Mouse (Mus musculus) embryonic fibroblast, embryonic 13.5 days (primary cell): Measurements from ENCODE around the gene Flvcr2. TPM values are rescaled to one million over a fixed set of nuclear protein-coding genes. Genes with fewer than 3 reads are reported as not detected.

Experiments
- H3K27ac ChIP-seq: 2 replicates; pipeline ENCODE4 v1.5.1; 2012; ENCODE audit warnings: low read length, control low read depth, inconsistent platforms; ENCODE audit not compliant: insufficient read depth
- H3K4me1 ChIP-seq: 2 replicates; pipeline ENCODE4 v1.6.1; 2011; ENCODE audit warnings: low read length; ENCODE audit not compliant: control insufficient read depth, insufficient read depth
- H3K4me3 ChIP-seq: 2 replicates; pipeline ENCODE4 v1.5.1; 2011; ENCODE audit warnings: mild to moderate bottlenecking, control low read depth, low read length; ENCODE audit not compliant: insufficient read depth
- CTCF ChIP-seq: IDR thresholded peaks from 2 replicates; pipeline ENCODE4 v1.5.1; 2011; ENCODE audit warnings: mild to moderate bottlenecking, control low read depth, low read length, moderate library complexity, borderline replicate concordance; ENCODE audit not compliant: insufficient read depth
- POLR2A ChIP-seq: IDR thresholded peaks from 2 replicates; pipeline ENCODE4 v1.6.1; 2011; ENCODE audit warnings: low read depth, mild to moderate bottlenecking, control low read depth, low read length, moderate library complexity
- polyA plus RNA-seq: library from polyadenylated mRNA; stranded (reverse); fragments of >200 nt; gene quantifications from 2 replicates; pipeline ENCODE4 v1.2.4, GENCODE M21; 2011; ENCODE audit warnings: low read depth; ENCODE audit not compliant: missing spikeins, insufficient read length

Flvcr2 gene
- polyA plus RNA-seq, 1 experiment = 2.1 TPM

- no peak overlapping the region for H3K4me3 ChIP-seq
- TF ChIP-seq CTCF = peak; percentile 93; the same call in 1 of the 2 replicates
- no peak for TF ChIP-seq POLR2A
- peaks cover 8% of the 10 kb centered on the region for H3K4me1 ChIP-seq
- H3K27ac ChIP-seq = 0 out of 2 replicates have a peak overlapping the region, but pooled peaks have one; percentile 1
Observed at GRCm38 (mm10) chr12:85848164-85848958, 102.0 kb downstream of the Flvcr2 start.

- TF ChIP-seq CTCF (no peak), POLR2A (no peak)
- no peak overlapping the region for H3K27ac ChIP-seq
Observed at GRCm38 (mm10) chr12:85850661-85851060, 104.3 kb downstream of the Flvcr2 start.

GRCm38 (mm10) chr12:85853836-85854235 lies 107.5 kb downstream of the Flvcr2 start:
- no peak overlapping the region for H3K4me3 ChIP-seq
- peaks cover 4% of the 10 kb centered on the region for H3K4me1 ChIP-seq
- TF ChIP-seq CTCF = no peak
- TF ChIP-seq POLR2A = no peak
- no peak overlapping the region for H3K27ac ChIP-seq

More at GRCm38 (mm10) chr12:85850661-85851060, 104.3 kb downstream of the Flvcr2 start:
- no peak overlapping the region for H3K4me3 ChIP-seq
- peaks cover 12% of the 10 kb centered on the region for H3K4me1 ChIP-seq

- H3K4me3 ChIP-seq = no peak overlapping the region
- H3K4me1 ChIP-seq = peaks cover 6% of the 10 kb centered on the region
- H3K27ac ChIP-seq = no peak overlapping the region
- no peak for TF ChIP-seq CTCF
- TF ChIP-seq POLR2A = no peak
Observed at GRCm38 (mm10) chr12:85854271-85854670, 107.9 kb downstream of the Flvcr2 start.

- Histone ChIP-seq H3K4me3 (no peak overlapping the region), H3K4me1 (peaks cover 8% of the 10 kb centered on the region), H3K27ac (no peak overlapping the region)
- TF ChIP-seq POLR2A = no peak
- no peak for TF ChIP-seq CTCF
Observed at GRCm38 (mm10) chr12:85857300-85857699, 111.0 kb downstream of the Flvcr2 start.

GRCm38 (mm10) chr12:85859111-85859510 lies 112.8 kb downstream of the Flvcr2 start:
- Histone ChIP-seq H3K27ac (peak overlapping the region; percentile 67), H3K4me3 (no peak overlapping the region), H3K4me1 (peaks cover 13% of the 10 kb centered on the region)
- no peak for TF ChIP-seq CTCF
- no peak for TF ChIP-seq POLR2A

- Histone ChIP-seq H3K4me1 (peaks cover 9% of the 10 kb centered on the region), H3K4me3 (no peak overlapping the region), H3K27ac (peak overlapping the region; percentile 67)
- TF ChIP-seq POLR2A = no peak
- no peak for TF ChIP-seq CTCF
Observed at GRCm38 (mm10) chr12:85859511-85860189, 113.3 kb downstream of the Flvcr2 start.

GRCm38 (mm10) chr12:85862514-85862913 lies 116.2 kb downstream of the Flvcr2 start:
- Histone ChIP-seq H3K4me3 (no peak overlapping the region), H3K27ac (peak overlapping the region; percentile 4; the same call in 1 of the 2 replicates), H3K4me1 (peaks cover 9% of the 10 kb centered on the region)
- TF ChIP-seq CTCF (no peak), POLR2A (no peak)

Other genes starting within 250 kb of the Flvcr2 start
- gene Jdp2, start 147.5 kb upstream of the Flvcr2 start, polyA plus RNA-seq = 63.9 and 73.7 TPM in 2 replicates
- 2.1 and 2.2 TPM in 2 replicates for gene Batf, start 59.9 kb upstream of the Flvcr2 start, polyA plus RNA-seq
- 106 and 150 TPM in 2 replicates for gene Erg28, start 78.0 kb downstream of the Flvcr2 start, polyA plus RNA-seq
- gene Ttll5, start 78.1 kb downstream of the Flvcr2 start, polyA plus RNA-seq = 21.0 and 23.0 TPM in 2 replicates